Mouse (Mus musculus): Measurements from ENCODE around the gene Ap1ar. TPM values are rescaled to one million over a fixed set of nuclear protein-coding genes. Genes with fewer than 3 reads are reported as not detected.

Gene Ap1ar
- polyA plus RNA-seq (2014; fragmentation: Nextera tagmentation; extraction: Ambion mirVana) = 32.0 and 34.5 TPM in 2 replicates

DNA sequence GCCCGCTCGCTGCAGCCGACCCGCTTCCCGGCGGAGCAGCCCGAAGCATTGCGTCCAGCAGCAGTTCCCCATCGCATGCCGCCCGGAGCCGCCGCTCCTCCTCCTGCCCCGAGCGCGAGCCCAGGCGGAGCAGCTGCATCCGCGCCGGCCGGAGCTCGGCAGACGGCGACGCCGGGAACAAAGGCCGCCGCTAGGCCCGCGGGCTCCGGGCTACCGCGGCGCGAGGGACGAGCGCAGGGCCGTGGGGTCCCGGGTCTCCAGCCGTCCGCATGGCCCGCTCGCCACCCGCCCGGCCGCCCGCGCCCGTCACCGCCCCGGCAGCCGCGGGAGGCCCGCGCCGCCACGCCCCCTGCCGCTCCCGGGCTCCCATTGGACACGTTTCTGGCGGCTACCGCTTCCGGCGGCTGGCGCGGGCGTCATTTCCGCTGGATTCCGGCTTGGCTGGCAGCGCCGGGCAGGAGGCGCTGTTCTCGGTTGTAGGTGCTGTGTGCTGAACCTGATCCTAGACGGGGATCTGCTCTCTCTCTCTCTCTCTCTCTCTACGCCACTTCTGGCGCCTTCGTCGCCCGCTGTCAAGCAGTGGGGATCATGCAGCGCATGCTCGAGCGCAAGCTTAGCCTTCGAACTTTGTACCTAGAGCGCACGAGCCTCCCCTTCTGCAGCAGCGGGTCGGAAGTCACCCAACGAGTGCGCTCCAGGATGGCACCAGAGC, at the start of gene Ap1ar:
TSS of gene Ap1ar (minus strand) at position 370 of the 712 bp plus-strand sequence.
- Histone ChIP-seq H3K36me3 (ENCODE audit: control insufficient read depth, insufficient read depth, low read length) (no peaks in the 10 kb centered on the region), H3K4me1 (ENCODE audit: control insufficient read depth, insufficient read depth, low read length) (peaks cover 8% of the 10 kb centered on the region), H3K4me2 (peak within 1 kb of the TSS; percentile 73), H3K27me3 (ENCODE audit: control insufficient read depth, insufficient read depth, low read length) (peaks cover under 1% of the 10 kb centered on the region), H3K9me3 (replicated peaks; ENCODE audit: control insufficient read depth, low read length) (no peaks in the 10 kb centered on the region), H3K4me3 (ENCODE audit: low read depth, low read length) (peak within 1 kb of the TSS; percentile 81), H3K9ac (ENCODE audit: low read depth, low read length) (peak within 1 kb of the TSS; percentile 90), H3K27ac (ENCODE audit: low read depth, low read length) (peak within 1 kb of the TSS; percentile 92)
- peak; percentile 94 for ATAC-seq (replicated peaks; ENCODE audit: insufficient number of reproducible peaks, low FRiP score, low TSS enrichment)
- WGBS (ENCODE audit: insufficient replicate concordance) = under 1% methylated on average over 78 of the region's 89 CpGs

DNA sequence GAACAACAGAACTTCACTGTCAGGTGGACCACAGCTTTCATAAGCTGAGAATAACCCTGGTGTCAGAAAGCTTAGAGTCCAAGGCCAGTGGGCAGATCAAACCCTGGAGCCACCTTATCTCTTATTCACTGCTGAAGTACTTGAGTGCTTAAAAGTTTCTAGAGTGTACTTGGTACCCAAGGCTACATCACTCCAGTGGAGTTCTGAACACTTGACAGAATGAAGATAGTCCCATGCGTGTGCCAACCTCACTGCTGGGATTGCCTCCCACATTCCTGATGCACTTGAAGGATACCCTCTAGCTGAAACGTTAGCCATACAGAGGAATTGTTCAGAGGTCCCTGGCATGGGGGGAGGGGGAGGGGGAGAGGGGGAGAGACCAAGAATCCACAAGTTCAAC, 44.4 kb upstream of the Ap1ar start:
- Histone ChIP-seq H3K9me3 (replicated peaks; ENCODE audit: control insufficient read depth, low read length) (no peaks in the 10 kb centered on the region), H3K27ac (ENCODE audit: low read depth, low read length) (no peak overlapping the region), H3K4me2 (no peak overlapping the region), H3K36me3 (ENCODE audit: control insufficient read depth, insufficient read depth, low read length) (no peaks in the 10 kb centered on the region), H3K4me1 (ENCODE audit: control insufficient read depth, insufficient read depth, low read length) (peaks cover 8% of the 10 kb centered on the region; the same call in 1 of the 2 replicates), H3K9ac (ENCODE audit: low read depth, low read length) (no peak overlapping the region), H3K27me3 (ENCODE audit: control insufficient read depth, insufficient read depth, low read length) (no peaks in the 10 kb centered on the region), H3K4me3 (ENCODE audit: low read depth, low read length) (no peak overlapping the region)
- 38% methylated on average over 2 of the region's 2 CpGs for WGBS (ENCODE audit: insufficient replicate concordance)
- no peak for ATAC-seq (replicated peaks; ENCODE audit: insufficient number of reproducible peaks, low FRiP score, low TSS enrichment)

DNA sequence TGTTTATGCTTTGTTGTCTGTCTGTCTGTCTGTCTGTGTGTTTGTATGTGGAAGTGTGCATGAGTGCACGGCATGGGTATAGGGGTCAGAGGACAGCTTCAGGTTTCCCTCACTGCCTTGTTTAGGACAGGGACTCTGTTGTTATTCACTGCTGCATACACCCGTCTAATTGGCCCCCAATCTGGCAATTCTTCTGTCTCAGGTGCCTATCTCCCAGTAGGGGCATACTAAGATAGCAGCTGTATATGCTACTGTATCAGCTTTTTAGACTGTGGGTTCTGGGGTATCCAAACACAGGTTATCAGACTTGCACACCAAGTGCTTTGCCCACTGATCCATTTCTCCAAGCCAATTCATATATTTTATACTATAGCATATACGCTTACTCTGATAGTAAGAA, 42.6 kb upstream of the Ap1ar start:
- no peak overlapping the region for H3K27ac ChIP-seq (ENCODE audit: low read depth, low read length)
- ATAC-seq (replicated peaks; ENCODE audit: insufficient number of reproducible peaks, low FRiP score, low TSS enrichment) = no peak
- H3K36me3 ChIP-seq (ENCODE audit: control insufficient read depth, insufficient read depth, low read length) = no peaks in the 10 kb centered on the region
- no peaks in the 10 kb centered on the region for H3K9me3 ChIP-seq (replicated peaks; ENCODE audit: control insufficient read depth, low read length)
- no peak overlapping the region for H3K4me3 ChIP-seq (ENCODE audit: low read depth, low read length)
- H3K27me3 ChIP-seq (ENCODE audit: control insufficient read depth, insufficient read depth, low read length) = no peaks in the 10 kb centered on the region
- H3K9ac ChIP-seq (ENCODE audit: low read depth, low read length) = no peak overlapping the region
- H3K4me2 ChIP-seq = no peak overlapping the region
- 78% methylated on average over 3 of the region's 3 CpGs for WGBS (ENCODE audit: insufficient replicate concordance)
- peaks cover 8% of the 10 kb centered on the region; the same call in 1 of the 2 replicates for H3K4me1 ChIP-seq (ENCODE audit: control insufficient read depth, insufficient read depth, low read length)

DNA sequence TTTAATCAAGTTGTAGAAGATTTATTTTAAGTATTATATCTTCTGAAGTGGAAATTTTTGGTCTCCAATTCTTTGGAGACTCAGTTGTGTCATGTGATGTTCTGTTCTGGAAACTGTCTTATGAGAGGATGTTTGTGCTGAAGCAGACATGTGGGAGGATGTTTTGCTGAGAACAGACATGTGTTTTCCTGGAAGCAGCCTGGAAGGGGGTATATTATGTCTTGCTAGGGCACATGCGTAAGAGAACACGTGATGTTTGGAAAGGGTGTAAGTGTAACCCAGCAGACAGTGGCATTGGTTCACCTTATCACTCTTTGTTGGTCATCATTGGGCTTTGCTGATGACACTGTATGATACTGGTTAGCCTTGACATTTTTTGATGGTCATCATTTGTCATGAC, 38.2 kb upstream of the Ap1ar start:
- H3K4me2 ChIP-seq = no peak overlapping the region
- H3K9ac ChIP-seq (ENCODE audit: low read depth, low read length) = no peak overlapping the region
- H3K27ac ChIP-seq (ENCODE audit: low read depth, low read length) = no peak overlapping the region
- no peak overlapping the region for H3K4me3 ChIP-seq (ENCODE audit: low read depth, low read length)
- no peak for ATAC-seq (replicated peaks; ENCODE audit: insufficient number of reproducible peaks, low FRiP score, low TSS enrichment)
- no peaks in the 10 kb centered on the region for H3K27me3 ChIP-seq (ENCODE audit: control insufficient read depth, insufficient read depth, low read length)
- no peaks in the 10 kb centered on the region for H3K36me3 ChIP-seq (ENCODE audit: control insufficient read depth, insufficient read depth, low read length)
- WGBS (ENCODE audit: insufficient replicate concordance) = 92% methylated on average over 2 of the region's 2 CpGs
- H3K9me3 ChIP-seq (replicated peaks; ENCODE audit: control insufficient read depth, low read length) = no peaks in the 10 kb centered on the region
- H3K4me1 ChIP-seq (ENCODE audit: control insufficient read depth, insufficient read depth, low read length) = no peaks in the 10 kb centered on the region

DNA sequence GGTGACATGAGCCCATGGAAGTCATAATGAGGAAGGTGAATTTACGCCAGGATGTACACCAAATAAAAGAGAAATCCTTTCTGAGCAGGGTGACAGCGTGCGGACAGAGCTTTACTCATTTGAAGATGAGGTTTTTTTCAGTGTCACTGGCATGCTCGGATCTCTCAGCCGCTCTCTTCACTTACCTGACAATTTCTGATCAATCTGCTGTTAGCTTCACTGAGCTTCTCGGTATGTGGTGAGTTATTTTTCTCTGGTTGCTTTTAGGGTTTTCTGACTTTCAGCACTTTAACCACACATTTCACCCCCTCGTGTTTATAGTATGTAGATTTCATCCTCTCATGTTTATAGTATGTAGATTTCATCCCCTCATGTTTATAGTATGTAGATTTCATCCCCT, 37.7 kb upstream of the Ap1ar start:
- H3K9ac ChIP-seq (ENCODE audit: low read depth, low read length) = no peak overlapping the region
- H3K27me3 ChIP-seq (ENCODE audit: control insufficient read depth, insufficient read depth, low read length) = no peaks in the 10 kb centered on the region
- no peak overlapping the region for H3K4me3 ChIP-seq (ENCODE audit: low read depth, low read length)
- no peak for ATAC-seq (replicated peaks; ENCODE audit: insufficient number of reproducible peaks, low FRiP score, low TSS enrichment)
- no peaks in the 10 kb centered on the region for H3K4me1 ChIP-seq (ENCODE audit: control insufficient read depth, insufficient read depth, low read length)
- H3K27ac ChIP-seq (ENCODE audit: low read depth, low read length) = no peak overlapping the region
- no peaks in the 10 kb centered on the region for H3K36me3 ChIP-seq (ENCODE audit: control insufficient read depth, insufficient read depth, low read length)
- no peak overlapping the region for H3K4me2 ChIP-seq
- WGBS (ENCODE audit: insufficient replicate concordance) = 83% methylated on average over 7 of the region's 7 CpGs
- H3K9me3 ChIP-seq (replicated peaks; ENCODE audit: control insufficient read depth, low read length) = no peaks in the 10 kb centered on the region

DNA sequence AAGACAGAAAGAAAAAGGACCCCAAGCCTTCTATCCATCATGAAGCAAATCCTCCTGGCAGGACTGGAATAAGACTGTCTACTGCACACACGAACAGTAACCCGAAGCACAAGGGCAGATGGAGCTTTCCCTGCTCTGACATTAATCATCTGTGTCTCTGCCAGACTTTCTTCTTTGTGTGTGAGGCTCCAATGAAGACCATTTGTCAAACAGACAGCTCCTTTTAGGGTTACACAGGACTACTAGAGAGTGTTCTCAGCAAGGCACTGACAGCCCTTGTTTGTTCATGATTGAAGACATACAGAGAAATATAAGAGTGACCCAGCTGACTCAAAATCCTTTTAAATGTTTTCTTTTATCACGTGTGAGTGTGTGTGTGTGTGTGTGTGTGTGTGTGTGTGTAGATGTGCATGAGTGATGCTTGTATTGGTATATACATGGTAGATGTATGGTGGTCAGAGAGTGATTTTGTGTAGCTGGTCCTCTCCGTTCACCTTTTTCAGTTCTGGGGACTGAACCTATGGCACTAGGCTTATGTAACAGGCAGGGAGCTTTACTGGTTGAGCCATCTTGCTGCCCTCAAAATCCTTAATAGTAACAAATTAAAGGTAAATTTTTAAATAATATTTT, 37.0 kb upstream of the Ap1ar start:
- Histone ChIP-seq H3K4me2 (no peak overlapping the region), H3K9me3 (replicated peaks; ENCODE audit: control insufficient read depth, low read length) (no peaks in the 10 kb centered on the region), H3K36me3 (ENCODE audit: control insufficient read depth, insufficient read depth, low read length) (no peaks in the 10 kb centered on the region), H3K4me3 (ENCODE audit: low read depth, low read length) (no peak overlapping the region), H3K27ac (ENCODE audit: low read depth, low read length) (no peak overlapping the region), H3K4me1 (ENCODE audit: control insufficient read depth, insufficient read depth, low read length) (no peaks in the 10 kb centered on the region), H3K27me3 (ENCODE audit: control insufficient read depth, insufficient read depth, low read length) (no peaks in the 10 kb centered on the region), H3K9ac (ENCODE audit: low read depth, low read length) (no peak overlapping the region)
- ATAC-seq (replicated peaks; ENCODE audit: insufficient number of reproducible peaks, low FRiP score, low TSS enrichment) = no peak
- 50% methylated on average over 4 of the region's 4 CpGs for WGBS (ENCODE audit: insufficient replicate concordance)

DNA sequence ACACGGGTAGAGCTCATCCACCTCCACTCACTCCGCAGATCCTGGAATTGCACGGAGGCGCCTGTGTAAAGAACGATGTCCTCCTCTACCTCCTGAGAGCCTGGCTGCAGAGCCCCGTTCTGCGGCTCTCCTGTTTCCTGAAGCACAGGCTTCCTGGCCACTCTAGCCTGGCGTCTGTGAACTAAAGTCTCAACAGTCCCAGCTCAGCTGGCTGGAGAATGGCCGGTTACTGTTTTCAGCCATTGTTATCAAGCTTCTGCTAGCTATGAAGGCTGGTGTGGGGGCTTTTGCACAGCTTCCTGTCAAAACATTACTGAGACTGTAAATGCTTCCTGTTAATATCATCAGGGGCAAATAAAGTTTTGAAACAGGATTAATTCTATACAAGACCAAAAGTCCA, 34.3 kb upstream of the Ap1ar start:
- Histone ChIP-seq H3K9ac (ENCODE audit: low read depth, low read length) (no peak overlapping the region), H3K4me2 (no peak overlapping the region)
- no peak for ATAC-seq (replicated peaks; ENCODE audit: insufficient number of reproducible peaks, low FRiP score, low TSS enrichment)

DNA sequence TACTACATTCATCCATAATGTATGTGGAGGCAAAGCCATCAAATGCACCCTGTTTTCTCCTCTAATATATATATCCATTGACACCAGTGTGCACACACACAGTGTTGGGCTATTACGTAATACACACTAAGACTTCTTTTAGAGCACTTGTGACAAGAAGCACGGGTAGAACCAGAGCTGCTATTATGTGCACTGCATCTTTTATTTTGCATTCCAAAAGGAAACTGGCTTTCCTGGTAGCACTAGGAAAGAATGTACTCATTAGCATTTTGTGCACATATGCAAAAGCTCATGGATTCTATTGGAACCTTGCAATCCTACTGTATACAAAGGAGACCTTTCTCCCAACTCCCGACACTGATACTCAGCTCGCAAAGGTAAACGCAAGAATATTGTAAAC, 31.6 kb upstream of the Ap1ar start:
- Histone ChIP-seq H3K27me3 (ENCODE audit: control insufficient read depth, insufficient read depth, low read length) (no peaks in the 10 kb centered on the region), H3K9me3 (replicated peaks; ENCODE audit: control insufficient read depth, low read length) (no peaks in the 10 kb centered on the region), H3K4me3 (ENCODE audit: low read depth, low read length) (no peak overlapping the region), H3K36me3 (ENCODE audit: control insufficient read depth, insufficient read depth, low read length) (no peaks in the 10 kb centered on the region), H3K27ac (ENCODE audit: low read depth, low read length) (no peak overlapping the region), H3K9ac (ENCODE audit: low read depth, low read length) (no peak overlapping the region), H3K4me2 (no peak overlapping the region), H3K4me1 (ENCODE audit: control insufficient read depth, insufficient read depth, low read length) (peaks cover 3% of the 10 kb centered on the region; the same call in 1 of the 2 replicates)
- 87% methylated on average over 5 of the region's 5 CpGs for WGBS (ENCODE audit: insufficient replicate concordance)
- no peak for ATAC-seq (replicated peaks; ENCODE audit: insufficient number of reproducible peaks, low FRiP score, low TSS enrichment)

More for the DNA sequence above, 34.3 kb upstream of the Ap1ar start:
- Histone ChIP-seq H3K4me3 (ENCODE audit: low read depth, low read length) (no peak overlapping the region), H3K27me3 (ENCODE audit: control insufficient read depth, insufficient read depth, low read length) (no peaks in the 10 kb centered on the region), H3K36me3 (ENCODE audit: control insufficient read depth, insufficient read depth, low read length) (no peaks in the 10 kb centered on the region), H3K4me1 (ENCODE audit: control insufficient read depth, insufficient read depth, low read length) (no peaks in the 10 kb centered on the region), H3K27ac (ENCODE audit: low read depth, low read length) (no peak overlapping the region), H3K9me3 (replicated peaks; ENCODE audit: control insufficient read depth, low read length) (no peaks in the 10 kb centered on the region)
- WGBS (ENCODE audit: insufficient replicate concordance) = 64% methylated on average over 9 of the region's 9 CpGs
